Comparison of ENCODE assay signal across 24 mouse cellular contexts in the genomic region with DNA sequence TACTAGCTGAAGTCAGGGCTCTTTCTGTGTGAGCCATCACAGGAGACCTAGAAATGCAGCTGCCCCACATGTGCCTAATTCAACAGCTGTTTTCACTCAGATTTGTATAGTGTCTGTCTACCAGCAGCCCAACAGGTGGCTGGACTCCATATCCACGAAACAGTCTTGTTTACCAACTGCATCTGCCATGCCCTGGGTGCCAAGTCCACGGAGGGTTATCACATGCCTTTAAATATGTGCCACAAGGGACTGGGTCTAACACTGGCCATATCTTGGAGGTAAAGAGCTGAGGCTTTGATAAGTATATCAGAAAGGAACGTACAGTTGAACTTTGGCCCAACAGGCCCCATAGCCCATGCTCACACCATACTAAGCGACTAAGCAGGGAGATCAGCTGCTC.
A peak's percentile ranks its signal among the peaks of the same experiment; 100 is the strongest.
DNase-seq lines count a peak whose midpoint lies in the region; ATAC-seq and TF ChIP-seq lines count a peak whose summit lies in the region.
"Had no signal": no experiment of that assay in that cellular context is flagged by ENCODE, and none has a peak within 500 bp of the region (broad histone marks: within the 10 kb centered on the region; RNA-seq: fewer than 3 reads in every experiment).

No protein-coding gene starts in this region.

- TF ChIP-seq EP300 in stomach, postnatal 0 days (optimal IDR thresholded peaks at IDR 0.05): no peak

- no peak for TF ChIP-seq CTCF in stomach, postnatal 0 days (IDR thresholded peaks at IDR 0.05; ENCODE audit: low read depth)

- no peak for ATAC-seq in embryonic facial prominence, embryonic 11.5 days (replicated peaks; ENCODE audit: insufficient number of reproducible peaks, low FRiP score, low TSS enrichment, low read depth)
- ATAC-seq in embryonic facial prominence, embryonic 15.5 days (ENCODE audit: insufficient number of reproducible peaks, low FRiP score, low TSS enrichment, low read depth): peak; percentile 60; the same call in 1 of the 2 replicates
- peak; percentile 82 for ATAC-seq in limb, embryonic 14.5 days (ENCODE audit: low FRiP score, low read depth)
- ATAC-seq in stomach, postnatal 0 days (ENCODE audit: low FRiP score, low TSS enrichment): peak; percentile 90
- no peak for ATAC-seq in cerebellum, adult (ENCODE audit: insufficient number of reproducible peaks, low FRiP score, low TSS enrichment)
- ATAC-seq: activated CD4-positive, CD25-positive, alpha-beta regulatory T cell, adult 4 months; midbrain, embryonic 13.5 days; Patski had no signal

- no peaks in the 10 kb centered on the region for H3K27me3 ChIP-seq in embryonic facial prominence, embryonic 11.5 days (ENCODE audit: control insufficient read depth, insufficient read depth, low read length)
- no peaks in the 10 kb centered on the region for H3K27me3 ChIP-seq in embryonic facial prominence, embryonic 10.5 days (replicated peaks; ENCODE audit: low read depth, poor library complexity, severe bottlenecking)
- H3K27me3 ChIP-seq in embryonic facial prominence, embryonic 15.5 days: no peaks in the 10 kb centered on the region
- H3K27me3 ChIP-seq in limb, embryonic 14.5 days (ENCODE audit: control insufficient read depth, insufficient read depth, low read length): no peaks in the 10 kb centered on the region
- H3K27me3 ChIP-seq in stomach, postnatal 0 days (ENCODE audit: control insufficient read depth, insufficient read depth, low read length): no peaks in the 10 kb centered on the region
- H3K27me3 ChIP-seq: embryonic facial prominence, embryonic 12.5 days; hindbrain, embryonic 15.5 days; midbrain, embryonic 13.5 days; neural tube, embryonic 15.5 days; Patski had no signal

- H3K9me3 ChIP-seq in embryonic facial prominence, embryonic 11.5 days (replicated peaks; ENCODE audit: control insufficient read depth, low read length): no peaks in the 10 kb centered on the region
- no peaks in the 10 kb centered on the region for H3K9me3 ChIP-seq in embryonic facial prominence, embryonic 10.5 days
- no peaks in the 10 kb centered on the region for H3K9me3 ChIP-seq in embryonic facial prominence, embryonic 15.5 days (replicated peaks)
- H3K9me3 ChIP-seq in limb, embryonic 14.5 days (ENCODE audit: control insufficient read depth, low read length): no peaks in the 10 kb centered on the region
- no peaks in the 10 kb centered on the region for H3K9me3 ChIP-seq in stomach, postnatal 0 days (ENCODE audit: control insufficient read depth, low read length)
- H3K9me3 ChIP-seq: embryonic facial prominence, embryonic 12.5 days; hindbrain, embryonic 15.5 days; midbrain, embryonic 13.5 days; neural tube, embryonic 15.5 days had no signal

- H3K4me2 ChIP-seq in embryonic facial prominence, embryonic 11.5 days (ENCODE audit: low read depth, low read length): no peak overlapping the region
- H3K4me2 ChIP-seq in embryonic facial prominence, embryonic 15.5 days (replicated peaks): no peak overlapping the region
- H3K4me2 ChIP-seq in limb, embryonic 14.5 days (replicated peaks; ENCODE audit: low read depth, low read length, severe bottlenecking): no peak overlapping the region
- no peak overlapping the region for H3K4me2 ChIP-seq in stomach, postnatal 0 days (replicated peaks; ENCODE audit: low read depth)
- H3K4me2 ChIP-seq: embryonic facial prominence, embryonic 12.5 days; heart, embryonic 11.5 days; hindbrain, embryonic 15.5 days; liver, embryonic 11.5 days; midbrain, embryonic 13.5 days; neural tube, embryonic 15.5 days had no signal

- H3K9ac ChIP-seq in embryonic facial prominence, embryonic 11.5 days (replicated peaks; ENCODE audit: low read length): no peak overlapping the region
- no peak overlapping the region for H3K9ac ChIP-seq in embryonic facial prominence, embryonic 15.5 days
- no peak overlapping the region for H3K9ac ChIP-seq in limb, embryonic 14.5 days (ENCODE audit: low read depth, low read length, severe bottlenecking)
- H3K9ac ChIP-seq in stomach, postnatal 0 days (ENCODE audit: low read length): no peak overlapping the region
- H3K9ac ChIP-seq: embryonic facial prominence, embryonic 12.5 days; hindbrain, embryonic 15.5 days; midbrain, embryonic 13.5 days; neural tube, embryonic 15.5 days had no signal

- H3K27ac ChIP-seq in embryonic facial prominence, embryonic 11.5 days (replicated peaks; ENCODE audit: low read depth, low read length): no peak overlapping the region
- H3K27ac ChIP-seq in embryonic facial prominence, embryonic 10.5 days (replicated peaks): no peak overlapping the region
- no peak overlapping the region for H3K27ac ChIP-seq in embryonic facial prominence, embryonic 15.5 days (replicated peaks)
- H3K27ac ChIP-seq in limb, embryonic 14.5 days (replicated peaks; ENCODE audit: low read depth, low read length): no peak overlapping the region
- H3K27ac ChIP-seq in stomach, postnatal 0 days (replicated peaks): no peak overlapping the region
- H3K27ac ChIP-seq: embryonic facial prominence, embryonic 12.5 days; hindbrain, embryonic 15.5 days; macrophage; midbrain, embryonic 13.5 days; neural tube, embryonic 15.5 days had no signal

- peak; percentile 42 for DNase-seq in embryonic facial prominence, embryonic 11.5 days (ENCODE audit: low spot score)
- DNase-seq in embryonic facial prominence, embryonic 10.5 days (ENCODE audit: low spot score): no peak
- DNase-seq in limb, embryonic 14.5 days (ENCODE audit: low spot score): peak; percentile 69
- DNase-seq in stomach, postnatal 0 days (ENCODE audit: low spot score): peak; percentile 69
- no peak for DNase-seq in left cerebral cortex, adult 18-20 months (ENCODE audit: low spot score in 2 of 2)
- DNase-seq: adrenal gland, postnatal 36 days; B cell, adult 2 months; cerebellum, adult 9-10 months; heart, postnatal 36 days; kidney, adult 2 months; kidney, postnatal 36 days; lung, adult 2 months; thymus, postnatal 25 days had no signal

- no peak overlapping the region for H3K4me3 ChIP-seq in embryonic facial prominence, embryonic 11.5 days (ENCODE audit: low read depth, low read length)
- no peak overlapping the region for H3K4me3 ChIP-seq in embryonic facial prominence, embryonic 10.5 days
- no peak overlapping the region for H3K4me3 ChIP-seq in embryonic facial prominence, embryonic 15.5 days (replicated peaks)
- no peak overlapping the region for H3K4me3 ChIP-seq in limb, embryonic 14.5 days (replicated peaks; ENCODE audit: low read length)
- no peak overlapping the region for H3K4me3 ChIP-seq in stomach, postnatal 0 days (ENCODE audit: low read depth, low read length)
- H3K4me3 ChIP-seq: embryonic facial prominence, embryonic 12.5 days; hindbrain, embryonic 15.5 days; midbrain, embryonic 13.5 days; neural tube, embryonic 15.5 days had no signal

- 80% methylated on average over 4 of the region's 4 CpGs for WGBS in embryonic facial prominence, embryonic 11.5 days
- 79% methylated on average over 4 of the region's 4 CpGs for WGBS in embryonic facial prominence, embryonic 10.5 days
- WGBS in embryonic facial prominence, embryonic 15.5 days: 63% methylated on average over 4 of the region's 4 CpGs
- 44% methylated on average over 4 of the region's 4 CpGs for WGBS in limb, embryonic 14.5 days
- 45% methylated on average over 4 of the region's 4 CpGs for WGBS in stomach, postnatal 0 days

- no peaks in the 10 kb centered on the region for H3K36me3 ChIP-seq in embryonic facial prominence, embryonic 11.5 days (replicated peaks; ENCODE audit: control insufficient read depth, insufficient read depth, low read depth, low read length)
- H3K36me3 ChIP-seq in embryonic facial prominence, embryonic 10.5 days (replicated peaks): no peaks in the 10 kb centered on the region
- no peaks in the 10 kb centered on the region for H3K36me3 ChIP-seq in embryonic facial prominence, embryonic 15.5 days
- H3K36me3 ChIP-seq in limb, embryonic 14.5 days (ENCODE audit: control insufficient read depth, insufficient read depth, low read length): no peaks in the 10 kb centered on the region
- H3K36me3 ChIP-seq in stomach, postnatal 0 days (ENCODE audit: control insufficient read depth, insufficient read depth, low read length): no peaks in the 10 kb centered on the region
- H3K36me3 ChIP-seq: embryonic facial prominence, embryonic 12.5 days; hindbrain, embryonic 15.5 days; midbrain, embryonic 13.5 days; neural tube, embryonic 15.5 days had no signal

- no peaks in the 10 kb centered on the region for H3K4me1 ChIP-seq in embryonic facial prominence, embryonic 11.5 days (ENCODE audit: control insufficient read depth, insufficient read depth, low read length)
- peaks cover 7% of the 10 kb centered on the region; the same call in 1 of the 2 replicates for H3K4me1 ChIP-seq in embryonic facial prominence, embryonic 10.5 days
- H3K4me1 ChIP-seq in embryonic facial prominence, embryonic 15.5 days: no peaks in the 10 kb centered on the region
- peaks cover 9% of the 10 kb centered on the region; the same call in 1 of the 2 replicates for H3K4me1 ChIP-seq in limb, embryonic 14.5 days (ENCODE audit: control insufficient read depth, insufficient read depth, low read length)
- no peaks in the 10 kb centered on the region for H3K4me1 ChIP-seq in stomach, postnatal 0 days (replicated peaks; ENCODE audit: control insufficient read depth, insufficient read depth)

- no peak for TF ChIP-seq POLR2A in limb, embryonic 14.5 days (IDR thresholded peaks at IDR 0.05; ENCODE audit: borderline replicate concordance, extremely low read depth, insufficient read depth, insufficient read length)

Comparison
In these comparisons a context has a peak if more than half of its experiments do, and no peak if none do; other contexts are left out.
1. ATAC-seq: peak in embryonic facial prominence, embryonic 15.5 days (single experiment), limb, embryonic 14.5 days (single experiment) and stomach, postnatal 0 days (single experiment); none in embryonic facial prominence, embryonic 11.5 days (single experiment) and cerebellum, adult (single experiment).
2. DNase-seq: peak in embryonic facial prominence, embryonic 11.5 days (single experiment), limb, embryonic 14.5 days (single experiment) and stomach, postnatal 0 days (single experiment); none in embryonic facial prominence, embryonic 10.5 days (single experiment) and left cerebral cortex, adult 18-20 months (0 of 2).